Mouse (Mus musculus) intestine, embryonic 15.5 days (tissue): Measurements from ENCODE around the gene Nubp2. TPM values are rescaled to one million over a fixed set of nuclear protein-coding genes. Genes with fewer than 3 reads are reported as not detected.

Experiments
- polyA plus RNA-seq: library from polyadenylated mRNA; unstranded; fragments of >200 nt; fragmentation: Nextera tagmentation; extraction: Ambion mirVana; gene quantifications from 2 replicates; pipeline ENCODE4 v1.2.1, GENCODE M21; 2015

The Nubp2 gene
- polyA plus RNA-seq, 1 experiment from 2014 or later = 51.5 TPM

Other genes starting within 250 kb of the Nubp2 start
- 43.9 and 49.2 TPM in 2 replicates for gene Slc9a3r2, start 236.0 kb downstream of the Nubp2 start, polyA plus RNA-seq
- 0.30 and 0.56 TPM in 2 replicates for gene Npw, start 227.9 kb downstream of the Nubp2 start, polyA plus RNA-seq
- 20.0 and 20.5 TPM in 2 replicates for gene Zfp598, start 216.7 kb downstream of the Nubp2 start, polyA plus RNA-seq
- 7.0 and 7.7 TPM in 2 replicates for gene Syngr3, start 196.4 kb downstream of the Nubp2 start, polyA plus RNA-seq
- 41.8 and 45.9 TPM in 2 replicates for gene Gfer, start 190.2 kb downstream of the Nubp2 start, polyA plus RNA-seq
- gene Noxo1, start 190.1 kb downstream of the Nubp2 start, polyA plus RNA-seq = 10.3 and 10.4 TPM in 2 replicates
- 67.3 and 67.5 TPM in 2 replicates for gene Tbl3, start 178.7 kb downstream of the Nubp2 start, polyA plus RNA-seq
- 0.11 and 0.19 TPM in 2 replicates for gene Rnf151, start 168.3 kb downstream of the Nubp2 start, polyA plus RNA-seq
- gene Rps2, start 168.2 kb downstream of the Nubp2 start, polyA plus RNA-seq = 1,514 and 1,667 TPM in 2 replicates
- gene Ndufb10, start 161.9 kb downstream of the Nubp2 start, polyA plus RNA-seq = 303 and 319 TPM in 2 replicates
- gene Rpl3l, start 158.5 kb downstream of the Nubp2 start, polyA plus RNA-seq = not detected in 2 replicates
- 32.4 and 33.9 TPM in 2 replicates for gene Msrb1, start 149.7 kb downstream of the Nubp2 start, polyA plus RNA-seq
- gene Hs3st6, start 133.4 kb downstream of the Nubp2 start, polyA plus RNA-seq = 0.78 and 0.81 TPM in 2 replicates
- not detected in 2 replicates for gene Meiob, start 82.1 kb downstream of the Nubp2 start, polyA plus RNA-seq
- 55.1 and 69.8 TPM in 2 replicates for gene Hagh, start 46.2 kb downstream of the Nubp2 start, polyA plus RNA-seq
- 77.1 and 77.6 TPM in 2 replicates for gene Fahd1, start 36.0 kb downstream of the Nubp2 start, polyA plus RNA-seq
- gene Igfals, start 20.4 kb downstream of the Nubp2 start, polyA plus RNA-seq = 3.4 and 4.4 TPM in 2 replicates
- 32.0 and 33.4 TPM in 2 replicates for gene Spsb3, start 294 bp upstream of the Nubp2 start, polyA plus RNA-seq
- 27.3 and 27.4 TPM in 2 replicates for gene Eme2, start 8.7 kb upstream of the Nubp2 start, polyA plus RNA-seq
- gene Mrps34, start 8.8 kb upstream of the Nubp2 start, polyA plus RNA-seq = 111 and 117 TPM in 2 replicates
- gene Nme3, start 10.2 kb upstream of the Nubp2 start, polyA plus RNA-seq = 71.7 and 85.4 TPM in 2 replicates
- gene Mapk8ip3, start 50.6 kb upstream of the Nubp2 start, polyA plus RNA-seq = 22.4 and 23.2 TPM in 2 replicates
- 183 and 187 TPM in 2 replicates for gene Jpt2, start 74.3 kb upstream of the Nubp2 start, polyA plus RNA-seq
- 5.2 and 5.3 TPM in 2 replicates for gene Cramp1l, start 129.4 kb upstream of the Nubp2 start, polyA plus RNA-seq
- gene Ift140, start 129.7 kb upstream of the Nubp2 start, polyA plus RNA-seq = 12.3 and 14.8 TPM in 2 replicates
- 22.8 and 23.2 TPM in 2 replicates for gene Tmem204, start 197.2 kb upstream of the Nubp2 start, polyA plus RNA-seq
- gene Telo2, start 229.6 kb upstream of the Nubp2 start, polyA plus RNA-seq = 34.0 and 39.3 TPM in 2 replicates
- gene Ptx4, start 234.4 kb upstream of the Nubp2 start, polyA plus RNA-seq = 0.15 and 0.25 TPM in 2 replicates
- gene Clcn7, start 247.0 kb upstream of the Nubp2 start, polyA plus RNA-seq = 20.3 and 20.4 TPM in 2 replicates